Mouse (Mus musculus) forebrain, embryonic 12.5 days (tissue): ENCODE data around the gene Pnpla8. TPM values are rescaled to one million over a fixed set of nuclear protein-coding genes. Genes with fewer than 3 reads are reported as not detected.
"Not testable (repeated sequence)": the region's sequence is repeated elsewhere in the genome, so short reads cannot be mapped to it uniquely, and the experiment has no call there.

ENCODE experiments used
- ATAC-seq: fragments of 200-750 bp; cut with Nextera tagmentation; 2 replicates; pipeline ENCODE4 v1.8.0; 2017; ENCODE audit warnings: moderate TSS enrichment; ENCODE audit not compliant: low FRiP score
- H3K27ac ChIP-seq: fragments of 300-500 bp; sonication (generic); 2 replicates; pipeline ENCODE4 v1.5.1; 2016; ENCODE audit warnings: mild to moderate bottlenecking
- H3K27me3 ChIP-seq: fragments of 300-500 bp; sonication (generic); 2 replicates; pipeline ENCODE4 v1.6.1; 2016; ENCODE audit warnings: mild to moderate bottlenecking
- H3K36me3 ChIP-seq: fragments of 300-500 bp; sonication (generic); replicated peaks from 2 replicates; pipeline ENCODE4 v1.6.1; 2016; ENCODE audit warnings: mild to moderate bottlenecking
- H3K4me1 ChIP-seq: fragments of 300-500 bp; sonication (generic); 2 replicates; pipeline ENCODE4 v1.6.1; 2016
- H3K4me2 ChIP-seq: fragments of 300-500 bp; sonication (generic); 2 replicates; pipeline ENCODE4 v1.6.1; 2016; ENCODE audit warnings: mild to moderate bottlenecking, moderate library complexity
- H3K4me3 ChIP-seq: fragments of 300-500 bp; sonication (generic); replicated peaks from 2 replicates; pipeline ENCODE4 v1.5.1; 2016; ENCODE audit warnings: mild to moderate bottlenecking
- H3K9ac ChIP-seq: fragments of 300-500 bp; sonication (generic); 2 replicates; pipeline ENCODE4 v1.6.1; 2016; ENCODE audit warnings: mild to moderate bottlenecking
- H3K9me3 ChIP-seq: fragments of 300-500 bp; sonication (generic); 2 replicates; pipeline ENCODE4 v1.6.1; 2016
- WGBS: fragments of 180-500 bp; shearing (Covaris S2); methylation state at CpG from one replicate; pipeline ENCODE4 v1.1.7; 2016; 5-methylcytosine and 5-hydroxymethylcytosine counted together
- polyA plus RNA-seq: library from polyadenylated mRNA; unstranded; fragments of >200 nt; fragmentation: Nextera tagmentation; extraction: Ambion mirVana; gene quantifications from 2 replicates; pipeline ENCODE4 v1.2.1, GENCODE M21; 2016

Pnpla8 gene
- polyA plus RNA-seq: 96.3 and 97.8 TPM in 2 replicates

GRCm38 (mm10) chr12:44221070-44221469 is at the start of gene Pnpla8:
TSS of gene Pnpla8 (plus strand) at chr12:44221370.
- H3K27me3 ChIP-seq, H3K4me1 ChIP-seq, ATAC-seq, H3K27ac ChIP-seq, H3K36me3 ChIP-seq, H3K9me3 ChIP-seq: not testable (repeated sequence)
- Histone ChIP-seq H3K4me2 (peak within 1 kb of the TSS; percentile 85), H3K9ac (peak within 1 kb of the TSS; percentile 66), H3K4me3 (peak within 1 kb of the TSS; percentile 71)
- WGBS: 89% methylated on average over 2 of the region's 2 CpGs

- peak; percentile 62; the same call in 1 of the 2 replicates for ATAC-seq
- 42% methylated on average over 10 of the region's 10 CpGs for WGBS
- H3K9ac ChIP-seq: no peak overlapping the region
- no peaks in the 10 kb centered on the region for H3K27me3 ChIP-seq
- H3K4me2 ChIP-seq: 0 out of 2 replicates have a peak overlapping the region, but pooled peaks have one; percentile 19
- no peaks in the 10 kb centered on the region for H3K36me3 ChIP-seq
- H3K9me3 ChIP-seq: no peaks in the 10 kb centered on the region
- peak overlapping the region; percentile 53 for H3K27ac ChIP-seq
- H3K4me1 ChIP-seq: peaks cover 10% of the 10 kb centered on the region
- no peak overlapping the region for H3K4me3 ChIP-seq
Measured at GRCm38 (mm10) chr12:44176331-44177037, 44.7 kb upstream of the Pnpla8 start.

- Histone ChIP-seq H3K9me3 (no peaks in the 10 kb centered on the region), H3K27ac (no peak overlapping the region), H3K4me3 (no peak overlapping the region), H3K27me3 (no peaks in the 10 kb centered on the region), H3K9ac (no peak overlapping the region), H3K36me3 (no peaks in the 10 kb centered on the region), H3K4me2 (no peak overlapping the region), H3K4me1 (peaks cover 10% of the 10 kb centered on the region)
- peak; percentile 47 for ATAC-seq
- 48% methylated on average over 2 of the region's 2 CpGs for WGBS
Measured at GRCm38 (mm10) chr12:44177038-44177355, 44.2 kb upstream of the Pnpla8 start.

- Histone ChIP-seq H3K4me2 (no peak overlapping the region), H3K4me1 (peaks cover 7% of the 10 kb centered on the region), H3K9me3 (no peaks in the 10 kb centered on the region), H3K36me3 (no peaks in the 10 kb centered on the region), H3K27me3 (no peaks in the 10 kb centered on the region), H3K9ac (no peak overlapping the region), H3K27ac (no peak overlapping the region), H3K4me3 (no peak overlapping the region)
- 59% methylated on average over 9 of the region's 9 CpGs for WGBS
- peak; percentile 83 for ATAC-seq
Measured at GRCm38 (mm10) chr12:44181081-44181982, 39.8 kb upstream of the Pnpla8 start.

- 76% methylated on average over 4 of the region's 4 CpGs for WGBS
- H3K27me3 ChIP-seq: no peaks in the 10 kb centered on the region
- no peak overlapping the region for H3K4me3 ChIP-seq
- no peak overlapping the region for H3K9ac ChIP-seq
- H3K36me3 ChIP-seq: no peaks in the 10 kb centered on the region
- H3K4me1 ChIP-seq: no peaks in the 10 kb centered on the region
- H3K4me2 ChIP-seq: no peak overlapping the region
- H3K27ac ChIP-seq: no peak overlapping the region
- H3K9me3 ChIP-seq: no peaks in the 10 kb centered on the region
- ATAC-seq: no peak
Measured at GRCm38 (mm10) chr12:44197873-44198525, 23.2 kb upstream of the Pnpla8 start.

- no peak for ATAC-seq
- peak overlapping the region; percentile 83 for H3K27ac ChIP-seq
- H3K9me3 ChIP-seq: no peaks in the 10 kb centered on the region
- H3K4me2 ChIP-seq: peak overlapping the region; percentile 73
- H3K27me3 ChIP-seq: 0 out of 2 replicates have a peak, but pooled peaks cover 4% of the 10 kb centered on the region
- H3K9ac ChIP-seq: peak overlapping the region; percentile 88
- peak overlapping the region; percentile 96 for H3K4me3 ChIP-seq
- peaks cover 3% of the 10 kb centered on the region; the same call in 1 of the 2 replicates for H3K36me3 ChIP-seq
- WGBS: under 1% methylated on average over 37 of the region's 37 CpGs
- H3K4me1 ChIP-seq: peaks cover 16% of the 10 kb centered on the region
Measured at GRCm38 (mm10) chr12:44209141-44209823, 11.9 kb upstream of the Pnpla8 start.

- Histone ChIP-seq H3K4me3 (peak within 1 kb of the TSS; percentile 96), H3K9me3 (no peaks in the 10 kb centered on the region), H3K9ac (peak within 1 kb of the TSS; percentile 88), H3K4me2 (peak within 1 kb of the TSS; percentile 73), H3K27ac (peak within 1 kb of the TSS; percentile 83), H3K27me3 (0 out of 2 replicates have a peak, but pooled peaks cover 4% of the 10 kb centered on the region), H3K36me3 (peaks cover 3% of the 10 kb centered on the region; the same call in 1 of the 2 replicates), H3K4me1 (peaks cover 16% of the 10 kb centered on the region)
- WGBS: under 1% methylated on average over 76 of the region's 77 CpGs
- peak; percentile 100 for ATAC-seq
Measured at GRCm38 (mm10) chr12:44209824-44210752, 11.1 kb upstream of the Pnpla8 start, which contains the start of gene Dnajb9. TSS of gene Dnajb9 (minus strand) at chr12:44210326.

- 97% methylated on average over 3 of the region's 3 CpGs for WGBS
- Histone ChIP-seq H3K4me2 (no peak overlapping the region), H3K36me3 (no peaks in the 10 kb centered on the region)
Measured at GRCm38 (mm10) chr12:44211555-44211954, 9.6 kb upstream of the Pnpla8 start.

GRCm38 (mm10) chr12:44221651-44222356 is 634 bp downstream of the Pnpla8 start:
- H3K27ac ChIP-seq: no peak overlapping the region
- ATAC-seq: no peak

More at GRCm38 (mm10) chr12:44211555-44211954, 9.6 kb upstream of the Pnpla8 start:
- Histone ChIP-seq H3K9me3 (no peaks in the 10 kb centered on the region), H3K4me1 (peaks cover 16% of the 10 kb centered on the region), H3K9ac (no peak overlapping the region), H3K4me3 (no peak overlapping the region), H3K27me3 (0 out of 2 replicates have a peak, but pooled peaks cover 4% of the 10 kb centered on the region), H3K27ac (no peak overlapping the region)
- ATAC-seq: no peak

GRCm38 (mm10) chr12:44223044-44223443 is 1.9 kb downstream of the Pnpla8 start:
- no peak overlapping the region for H3K4me3 ChIP-seq
- ATAC-seq: 0 out of 2 replicates have a peak, but pooled peaks have one; percentile 27
- H3K9ac ChIP-seq: no peak overlapping the region
- no peaks in the 10 kb centered on the region for H3K9me3 ChIP-seq
- H3K4me1 ChIP-seq: no peaks in the 10 kb centered on the region; the same call in 1 of the 2 replicates
- H3K27ac ChIP-seq: no peak overlapping the region
- H3K4me2 ChIP-seq: no peak overlapping the region
- H3K27me3 ChIP-seq: 0 out of 2 replicates have a peak, but pooled peaks cover 4% of the 10 kb centered on the region
- 77% methylated on average over 3 of the region's 3 CpGs for WGBS
- H3K36me3 ChIP-seq: no peaks in the 10 kb centered on the region

More at GRCm38 (mm10) chr12:44221651-44222356, 634 bp downstream of the Pnpla8 start:
- Histone ChIP-seq H3K4me3 (peak overlapping the region; percentile 71), H3K36me3 (no peaks in the 10 kb centered on the region), H3K4me2 (peak overlapping the region; percentile 85), H3K9me3 (no peaks in the 10 kb centered on the region), H3K4me1 (no peaks in the 10 kb centered on the region; the same call in 1 of the 2 replicates), H3K27me3 (0 out of 2 replicates have a peak, but pooled peaks cover 4% of the 10 kb centered on the region), H3K9ac (peak overlapping the region; percentile 66)
- WGBS: 2% methylated on average over 77 of the region's 89 CpGs
